Mouse (Mus musculus) hindbrain, embryonic 13.5 days (tissue): ENCODE results near the gene Limk1. TPM values are rescaled to one million over a fixed set of nuclear protein-coding genes. Genes with fewer than 3 reads are reported as not detected.
A peak's percentile ranks its signal among the peaks of the same experiment; 100 is the strongest.
"Not testable (repeated sequence)": the region's sequence is repeated elsewhere in the genome, so short reads cannot be mapped to it uniquely, and the experiment has no call there.

Source experiments
- ATAC-seq: fragments of 200-750 bp; cut with Nextera tagmentation; 2 replicates; pipeline ENCODE4 v1.8.0; 2017; ENCODE audit warnings: moderate TSS enrichment; ENCODE audit not compliant: low FRiP score
- H3K27ac ChIP-seq: fragments of 300-500 bp; sonication (generic); 2 replicates; pipeline ENCODE4 v1.5.1; 2015; ENCODE audit warnings: inconsistent platforms, mild to moderate bottlenecking, moderate library complexity
- H3K27me3 ChIP-seq: fragments of 300-500 bp; sonication (generic); 2 replicates; pipeline ENCODE4 v1.6.1; 2015; ENCODE audit warnings: mild to moderate bottlenecking, inconsistent platforms
- H3K36me3 ChIP-seq: fragments of 300-500 bp; sonication (generic); 2 replicates; pipeline ENCODE4 v1.6.1; 2015; ENCODE audit warnings: mild to moderate bottlenecking, inconsistent platforms
- H3K4me1 ChIP-seq: fragments of 300-500 bp; sonication (generic); replicated peaks from 2 replicates; pipeline ENCODE4 v1.6.1; 2015; ENCODE audit warnings: inconsistent platforms
- H3K4me2 ChIP-seq: fragments of 300-500 bp; sonication (generic); 2 replicates; pipeline ENCODE4 v1.6.1; 2015; ENCODE audit warnings: inconsistent platforms, mild to moderate bottlenecking, moderate library complexity
- H3K4me3 ChIP-seq: fragments of 300-500 bp; sonication (generic); 2 replicates; pipeline ENCODE4 v1.5.1; 2015; ENCODE audit warnings: mild to moderate bottlenecking, inconsistent platforms
- H3K9ac ChIP-seq: fragments of 300-500 bp; sonication (generic); 2 replicates; pipeline ENCODE4 v1.6.1; 2015; ENCODE audit warnings: mild to moderate bottlenecking, inconsistent platforms
- H3K9me3 ChIP-seq: fragments of 300-500 bp; sonication (generic); 2 replicates; pipeline ENCODE4 v1.6.1; 2016; ENCODE audit warnings: inconsistent platforms
- WGBS: fragments of 180-500 bp; shearing (Covaris S2); methylation state at CpG from one replicate; pipeline ENCODE4 v1.1.7; 2015; 5-methylcytosine and 5-hydroxymethylcytosine counted together
- polyA plus RNA-seq: library from polyadenylated mRNA; unstranded; fragments of >200 nt; fragmentation: Nextera tagmentation; extraction: Ambion mirVana; gene quantifications from 2 replicates; pipeline ENCODE4 v1.2.1, GENCODE M21; 2015

The Limk1 gene
- polyA plus RNA-seq, 1 experiment from 2014 or later, result 21.6 TPM

GRCm38 (mm10) chr5:134674977-134675376 is 13.4 kb downstream of the Limk1 start:
- H3K9ac ChIP-seq, result peak overlapping the region; percentile 75
- no peaks in the 10 kb centered on the region for H3K9me3 ChIP-seq
- no peak overlapping the region for H3K4me2 ChIP-seq
- H3K36me3 ChIP-seq, result peaks cover 52% of the 10 kb centered on the region
- ATAC-seq, result no peak
- 76% methylated on average over 5 of the region's 5 CpGs for WGBS
- no peaks in the 10 kb centered on the region for H3K27me3 ChIP-seq
- no peak overlapping the region for H3K4me3 ChIP-seq
- peak overlapping the region; percentile 87; the same call in 1 of the 2 replicates for H3K27ac ChIP-seq
- H3K4me1 ChIP-seq, result peaks cover 54% of the 10 kb centered on the region

GRCm38 (mm10) chr5:134672611-134673010 is 15.8 kb downstream of the Limk1 start:
- Histone ChIP-seq H3K27me3 (no peaks in the 10 kb centered on the region), H3K27ac (peak overlapping the region; percentile 88), H3K4me1 (peaks cover 44% of the 10 kb centered on the region), H3K4me3 (no peak overlapping the region), H3K4me2 (no peak overlapping the region), H3K9me3 (no peaks in the 10 kb centered on the region), H3K36me3 (peaks cover 57% of the 10 kb centered on the region), H3K9ac (no peak overlapping the region; the same call in 1 of the 2 replicates)
- no peak for ATAC-seq
- 94% methylated on average over 6 of the region's 6 CpGs for WGBS

GRCm38 (mm10) chr5:134672198-134672516 is 16.2 kb downstream of the Limk1 start:
- Histone ChIP-seq H3K4me3 (no peak overlapping the region), H3K9me3 (no peaks in the 10 kb centered on the region), H3K36me3 (peaks cover 59% of the 10 kb centered on the region), H3K27me3 (no peaks in the 10 kb centered on the region), H3K27ac (peak overlapping the region; percentile 88), H3K9ac (0 out of 2 replicates have a peak overlapping the region, but pooled peaks have one; percentile 14), H3K4me2 (no peak overlapping the region), H3K4me1 (peaks cover 42% of the 10 kb centered on the region)
- ATAC-seq, result no peak
- 68% methylated on average over 1 of the region's 1 CpGs for WGBS

- H3K27ac ChIP-seq, result peak overlapping the region; percentile 88
- H3K36me3 ChIP-seq, result peaks cover 62% of the 10 kb centered on the region
- no peak overlapping the region for H3K4me3 ChIP-seq
- 0 out of 2 replicates have a peak overlapping the region, but pooled peaks have one; percentile 14 for H3K9ac ChIP-seq
- peaks cover 36% of the 10 kb centered on the region for H3K4me1 ChIP-seq
- H3K9me3 ChIP-seq, result no peaks in the 10 kb centered on the region
- no peak for ATAC-seq
- 37% methylated on average over 17 of the region's 17 CpGs for WGBS
- no peaks in the 10 kb centered on the region for H3K27me3 ChIP-seq
- no peak overlapping the region for H3K4me2 ChIP-seq
These were observed 16.8 kb downstream of the Limk1 start for GRCm38 (mm10) chr5:134671335-134672197.

GRCm38 (mm10) chr5:134669001-134669708 is 19.2 kb downstream of the Limk1 start:
- peaks cover 81% of the 10 kb centered on the region for H3K36me3 ChIP-seq
- no peak overlapping the region for H3K9ac ChIP-seq
- peaks cover 17% of the 10 kb centered on the region for H3K4me1 ChIP-seq
- H3K27ac ChIP-seq, result no peak overlapping the region
- no peak overlapping the region for H3K4me3 ChIP-seq
- no peaks in the 10 kb centered on the region for H3K27me3 ChIP-seq
- no peak for ATAC-seq
- no peaks in the 10 kb centered on the region for H3K9me3 ChIP-seq
- no peak overlapping the region for H3K4me2 ChIP-seq
- 80% methylated on average over 20 of the region's 20 CpGs for WGBS

- Histone ChIP-seq H3K27me3 (no peaks in the 10 kb centered on the region), H3K4me3 (no peak overlapping the region), H3K4me2 (no peak overlapping the region), H3K27ac (no peak overlapping the region), H3K9me3 (no peaks in the 10 kb centered on the region), H3K36me3 (peaks cover 88% of the 10 kb centered on the region), H3K4me1 (peaks cover 17% of the 10 kb centered on the region), H3K9ac (no peak overlapping the region)
- ATAC-seq, result no peak
- WGBS, result 33% methylated on average over 8 of the region's 8 CpGs
These were observed 19.9 kb downstream of the Limk1 start for GRCm38 (mm10) chr5:134668495-134668894.

- Histone ChIP-seq H3K36me3 (peaks cover 54% of the 10 kb centered on the region), H3K4me1 (peaks cover 9% of the 10 kb centered on the region; the same call in 1 of the 2 replicates), H3K9me3 (no peaks in the 10 kb centered on the region), H3K4me2 (no peak overlapping the region), H3K27me3 (no peaks in the 10 kb centered on the region), H3K9ac (peak overlapping the region; percentile 39; the same call in 1 of the 2 replicates), H3K27ac (no peak overlapping the region), H3K4me3 (no peak overlapping the region)
- 60% methylated on average over 4 of the region's 4 CpGs for WGBS
- ATAC-seq, result peak; percentile 33; the same call in 1 of the 2 replicates
These were observed 31.7 kb downstream of the Limk1 start for GRCm38 (mm10) chr5:134656708-134657107.

- Histone ChIP-seq H3K4me2 (no peak overlapping the region), H3K27me3 (no peaks in the 10 kb centered on the region), H3K9me3 (no peaks in the 10 kb centered on the region), H3K27ac (no peak overlapping the region), H3K4me3 (no peak overlapping the region), H3K36me3 (peaks cover 8% of the 10 kb centered on the region), H3K4me1 (peaks cover 9% of the 10 kb centered on the region; the same call in 1 of the 2 replicates), H3K9ac (no peak overlapping the region)
- no peak for ATAC-seq
- 71% methylated on average over 7 of the region's 7 CpGs for WGBS
These were observed 36.4 kb downstream of the Limk1 start for GRCm38 (mm10) chr5:134652015-134652414.

GRCm38 (mm10) chr5:134650926-134651325 is 37.5 kb downstream of the Limk1 start:
- Histone ChIP-seq H3K27ac (no peak overlapping the region), H3K9me3 (no peaks in the 10 kb centered on the region), H3K4me3 (no peak overlapping the region), H3K27me3 (no peaks in the 10 kb centered on the region), H3K36me3 (no peaks in the 10 kb centered on the region; the same call in 1 of the 2 replicates), H3K9ac (no peak overlapping the region), H3K4me1 (0 out of 2 replicates have a peak, but pooled peaks cover 2% of the 10 kb centered on the region), H3K4me2 (no peak overlapping the region)
- no peak for ATAC-seq
- 52% methylated on average over 5 of the region's 5 CpGs for WGBS

GRCm38 (mm10) chr5:134648976-134649375 is 39.4 kb downstream of the Limk1 start:
- not testable (repeated sequence) for H3K36me3 ChIP-seq, ATAC-seq, H3K4me3 ChIP-seq, H3K27ac ChIP-seq, H3K27me3 ChIP-seq, H3K4me1 ChIP-seq, H3K9ac ChIP-seq, H3K4me2 ChIP-seq, H3K9me3 ChIP-seq
- WGBS, result 71% methylated on average over 4 of the region's 4 CpGs

- Histone ChIP-seq H3K9me3 (no peaks in the 10 kb centered on the region), H3K27me3 (no peaks in the 10 kb centered on the region), H3K27ac (no peak overlapping the region), H3K4me1 (no peaks in the 10 kb centered on the region), H3K4me2 (no peak overlapping the region), H3K9ac (no peak overlapping the region), H3K4me3 (no peak overlapping the region), H3K36me3 (no peaks in the 10 kb centered on the region)
- WGBS, result 75% methylated on average over 2 of the region's 2 CpGs
- ATAC-seq, result no peak
These were observed 41.0 kb downstream of the Limk1 start for GRCm38 (mm10) chr5:134647394-134647793.

- no peak overlapping the region for H3K4me2 ChIP-seq
- H3K9ac ChIP-seq, result no peak overlapping the region
- 73% methylated on average over 4 of the region's 4 CpGs for WGBS
- H3K27ac ChIP-seq, result no peak overlapping the region
- no peak for ATAC-seq
- no peaks in the 10 kb centered on the region for H3K4me1 ChIP-seq
- no peaks in the 10 kb centered on the region for H3K36me3 ChIP-seq
- no peaks in the 10 kb centered on the region for H3K9me3 ChIP-seq
- H3K27me3 ChIP-seq, result no peaks in the 10 kb centered on the region
- H3K4me3 ChIP-seq, result no peak overlapping the region
These were observed 41.9 kb downstream of the Limk1 start for GRCm38 (mm10) chr5:134646461-134646860.
